Mouse (Mus musculus) gastrocnemius, adult 2 months (tissue): ENCODE data around the gene Fermt1. TPM values are rescaled to one million over a fixed set of nuclear protein-coding genes. Genes with fewer than 3 reads are reported as not detected.

Source experiments
- DNase-seq: peaks from one replicate; pipeline ENCODE4 v3.0.0; 2022
- H3K27ac ChIP-seq: fragments of 200-600 bp; 2 replicates; pipeline ENCODE4 v1.8.1; 2022; ENCODE audit warnings: mild to moderate bottlenecking
- H3K4me3 ChIP-seq: fragments of 200-600 bp; 2 replicates; pipeline ENCODE4 v1.8.1; 2022; ENCODE audit warnings: mild to moderate bottlenecking, moderate library complexity
- CTCF ChIP-seq: fragments of 200-600 bp; IDR thresholded peaks from 2 replicates; pipeline ENCODE4 v1.8.1; 2022; ENCODE audit warnings: antibody characterized with exemption, mild to moderate bottlenecking, moderate library complexity
- intact Hi-C: fragments of 180-260 bp; cut with DNase I; formaldehyde crosslinking; loops from one replicate; pipeline ENCODE4 v1.15.1; 2025
- total RNA-seq, 2 experiments: library from RNA; stranded (reverse); gene quantifications; 2 replicates each; pipeline ENCODE4 v1.2.3; 2021

Gene Fermt1
- total RNA-seq, 2 experiments from 2014 or later = not detected

DNA sequence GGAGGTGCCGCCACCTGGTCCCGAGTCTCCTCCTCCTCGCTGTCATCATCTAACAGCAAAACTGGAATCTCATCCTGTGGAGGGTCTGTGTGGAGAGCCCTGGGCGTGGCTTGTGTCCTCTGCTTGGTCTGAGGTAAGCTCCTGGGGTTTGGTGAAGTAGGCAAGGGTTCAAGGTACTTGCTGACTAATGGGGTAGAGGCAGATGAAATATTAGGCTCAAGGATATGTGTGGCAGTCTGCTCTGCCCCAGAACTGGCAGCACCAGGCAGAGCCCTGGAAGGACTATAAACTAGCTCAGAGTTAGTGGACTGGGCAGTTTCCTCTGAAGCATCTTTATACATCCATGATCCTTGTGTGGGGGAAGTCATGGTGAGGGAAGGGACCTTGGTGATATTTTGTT is 75.4 kb downstream of the Fermt1 start:
- Histone ChIP-seq H3K4me3 (no peak overlapping the region), H3K27ac (no peak overlapping the region)
- DNase-seq = no peak
- intact Hi-C loops = no loop called here
- TF ChIP-seq CTCF = no peak

DNA sequence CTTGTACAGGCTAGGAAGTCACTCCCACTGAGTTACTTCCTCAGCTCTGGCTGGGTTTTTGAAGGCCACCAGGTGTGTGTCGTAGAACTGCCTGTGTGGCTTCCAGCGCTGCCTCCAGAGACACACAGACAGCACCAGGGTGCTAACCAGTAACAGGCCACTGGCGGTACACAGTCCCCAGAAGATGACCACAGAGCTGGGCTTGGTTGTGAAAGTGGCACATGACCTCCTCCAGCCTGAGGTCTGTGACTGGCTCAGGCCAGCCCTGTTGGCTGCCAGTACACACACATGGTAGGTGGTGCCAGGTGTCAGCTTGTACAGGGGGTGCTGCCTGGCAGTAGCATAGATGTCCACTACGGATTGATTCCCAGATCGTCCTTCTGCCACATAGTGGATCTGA is 76.0 kb downstream of the Fermt1 start:
- Histone ChIP-seq H3K4me3 (no peak overlapping the region), H3K27ac (no peak overlapping the region)
- no peak for TF ChIP-seq CTCF
- DNase-seq = peak; percentile 24
- intact Hi-C loops = no loop called here

DNA sequence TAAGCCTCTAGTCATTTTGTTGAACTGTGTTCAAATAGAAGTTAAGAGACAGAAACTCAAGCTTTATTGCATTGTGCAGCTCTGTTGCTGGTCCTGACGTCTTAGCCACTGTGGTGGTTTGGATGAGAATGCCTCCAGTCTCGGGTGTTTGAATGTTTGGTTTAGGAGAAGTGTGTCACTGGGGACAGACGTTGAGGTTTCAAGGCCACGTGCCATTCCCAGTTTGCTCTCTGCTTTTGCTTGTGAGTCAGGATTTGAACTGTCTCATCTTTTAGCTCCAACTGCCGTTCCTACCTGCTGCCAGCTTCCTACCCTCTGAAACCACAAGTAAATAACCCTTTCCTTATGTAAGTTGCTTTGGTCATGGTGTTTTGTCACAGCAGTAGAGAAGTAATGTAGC is 78.2 kb downstream of the Fermt1 start:
- no peak for TF ChIP-seq CTCF
- DNase-seq = no peak
- Histone ChIP-seq H3K27ac (no peak overlapping the region), H3K4me3 (no peak overlapping the region)
- intact Hi-C loops = no loop called here

DNA sequence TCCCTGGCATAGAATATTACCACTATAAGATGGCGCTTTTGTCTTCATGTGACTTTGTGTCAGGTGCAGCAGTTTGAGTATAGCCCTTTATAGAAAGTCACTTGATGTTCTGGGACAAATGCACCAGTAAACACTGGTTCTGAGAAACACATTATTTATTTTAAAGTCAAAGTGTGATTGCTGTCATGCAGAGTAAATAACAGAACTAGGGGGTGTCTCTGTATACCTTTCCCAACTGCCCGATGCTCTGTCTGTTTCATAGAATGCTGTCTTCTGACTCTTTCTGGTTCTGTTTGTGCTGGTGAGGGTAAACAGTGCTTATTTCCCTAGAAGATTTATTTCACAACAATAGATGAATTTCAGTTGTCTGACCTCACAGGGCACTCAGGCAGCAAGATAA is 82.4 kb downstream of the Fermt1 start:
- Histone ChIP-seq H3K27ac (no peak overlapping the region), H3K4me3 (no peak overlapping the region)
- no peak for DNase-seq
- intact Hi-C loops = no loop called here
- TF ChIP-seq CTCF = no peak

DNA sequence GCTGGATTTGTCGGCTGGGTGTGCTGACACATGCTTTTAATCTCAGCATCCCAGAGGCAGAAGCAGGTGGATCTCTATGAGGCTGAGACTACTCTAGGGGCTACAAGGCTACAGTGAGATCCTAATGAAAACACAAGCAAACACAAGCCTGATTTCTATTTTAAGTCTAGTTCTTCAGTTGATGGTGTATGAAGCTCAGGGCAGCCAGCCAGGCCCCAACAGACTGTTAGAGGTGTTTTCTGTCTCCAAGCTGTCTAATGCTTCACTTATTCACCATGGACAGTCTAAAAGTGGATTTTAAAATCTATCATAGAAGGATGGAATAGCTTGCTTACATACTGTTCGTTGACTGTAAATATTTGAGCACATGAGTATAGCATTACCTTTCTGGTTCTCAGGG is 84.2 kb downstream of the Fermt1 start:
- Histone ChIP-seq H3K27ac (no peak overlapping the region), H3K4me3 (no peak overlapping the region)
- TF ChIP-seq CTCF = no peak
- intact Hi-C loops = no loop called here
- no peak for DNase-seq

DNA sequence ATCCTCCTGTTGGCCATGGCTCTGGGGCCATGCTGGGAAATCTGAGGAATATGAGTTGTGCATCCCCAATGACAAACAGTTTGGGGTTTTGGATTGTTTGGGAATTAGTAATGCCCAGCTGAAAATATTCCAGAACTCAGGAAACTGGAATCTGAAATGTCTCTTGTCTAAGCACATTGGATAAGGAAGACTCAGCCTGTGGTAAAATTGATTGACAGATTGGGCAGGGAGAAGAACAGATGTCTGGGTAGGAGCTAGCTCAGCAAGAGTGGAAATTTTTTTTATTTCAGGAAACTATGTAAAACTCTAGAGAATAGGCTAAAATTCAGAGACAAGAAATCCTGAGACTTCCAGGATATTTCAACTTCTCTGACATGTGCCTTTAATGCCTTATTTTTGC is 85.3 kb downstream of the Fermt1 start:
- no peak for TF ChIP-seq CTCF
- no peak for DNase-seq
- no peak overlapping the region for H3K4me3 ChIP-seq
- intact Hi-C loops = no loop called here
- H3K27ac ChIP-seq = no peak overlapping the region

DNA sequence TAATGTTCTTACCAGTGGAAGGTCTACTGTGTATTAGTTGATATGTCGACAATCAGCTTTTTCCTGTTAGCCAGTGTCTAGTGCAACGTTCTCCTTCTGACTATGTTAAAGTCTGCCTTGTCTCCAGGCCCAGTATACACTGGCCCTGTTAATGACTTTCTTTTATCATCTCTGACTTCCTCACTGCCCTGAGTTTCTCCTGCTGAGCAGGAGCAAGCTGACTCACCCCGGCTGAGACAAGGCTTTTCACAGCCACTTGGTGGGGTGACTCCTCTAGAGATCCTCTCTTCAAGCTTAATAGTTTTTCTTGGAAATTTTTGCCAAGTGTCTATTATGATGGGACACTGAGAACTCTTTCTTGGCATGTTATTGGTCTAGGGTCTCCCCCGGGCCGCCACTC is 89.4 kb downstream of the Fermt1 start:
- H3K27ac ChIP-seq = no peak overlapping the region
- intact Hi-C loops = no loop called here
- H3K4me3 ChIP-seq = no peak overlapping the region
- TF ChIP-seq CTCF = no peak
- DNase-seq = no peak

Other genes starting within 250 kb of the Fermt1 start
- gene Chgb, start 164.6 kb downstream of the Fermt1 start, total RNA-seq = under 1 TPM in 1 of 2 experiments, not detected in 1; 0.18 TPM
- 1 to 10 TPM; 5.5 to 7.4 TPM for gene Trmt6, start 129.9 kb downstream of the Fermt1 start, total RNA-seq
- gene Mcm8, start 129.8 kb downstream of the Fermt1 start, total RNA-seq = 1 to 10 TPM; 1.3 TPM
- 10 to 100 TPM; 11.0 to 16.2 TPM for gene Crls1, start 99.2 kb downstream of the Fermt1 start, total RNA-seq
- gene Lrrn4, start 65.0 kb downstream of the Fermt1 start, total RNA-seq = not detected